Mouse (Mus musculus): ENCODE measurements around the gene Cog4. TPM values are rescaled to one million over a fixed set of nuclear protein-coding genes. Genes with fewer than 3 reads are reported as not detected.

The Cog4 gene
- polyA plus RNA-seq, 1 experiment from 2014 or later, result 74.3 TPM

DNA sequence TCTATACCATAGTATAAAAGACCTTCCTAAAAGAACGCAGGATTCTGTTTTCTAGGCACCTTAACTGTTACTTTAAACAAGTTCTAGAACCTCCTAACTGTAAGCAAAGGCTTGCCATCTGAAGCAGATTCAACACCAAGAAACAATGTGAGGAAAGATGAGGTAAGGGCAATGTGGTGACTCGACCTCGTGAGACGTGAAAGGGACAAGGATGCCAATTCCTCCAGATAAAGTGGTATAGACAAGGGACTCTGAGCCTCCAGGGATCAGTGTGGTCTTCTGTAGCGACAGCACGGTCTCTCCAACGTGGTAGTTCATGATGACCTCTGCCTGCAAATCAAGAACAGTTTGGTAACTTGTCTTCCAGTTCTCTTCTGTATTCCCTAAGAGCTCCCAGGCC lies 34.6 kb upstream of the Cog4 start:
- no peak for ATAC-seq (ENCODE audit: borderline replicate concordance, extremely low read depth, low FRiP score, low TSS enrichment)
- H3K27me3 ChIP-seq, result no peaks in the 10 kb centered on the region
- no peak overlapping the region for H3K4me2 ChIP-seq
- H3K4me3 ChIP-seq, result no peak overlapping the region
- H3K9ac ChIP-seq, result no peak overlapping the region
- no peak overlapping the region for H3K27ac ChIP-seq
- peaks cover 77% of the 10 kb centered on the region for H3K36me3 ChIP-seq
- H3K9me3 ChIP-seq, result no peaks in the 10 kb centered on the region
- H3K4me1 ChIP-seq, result peaks cover 24% of the 10 kb centered on the region
- 87% methylated on average over 7 of the region's 7 CpGs for WGBS

DNA sequence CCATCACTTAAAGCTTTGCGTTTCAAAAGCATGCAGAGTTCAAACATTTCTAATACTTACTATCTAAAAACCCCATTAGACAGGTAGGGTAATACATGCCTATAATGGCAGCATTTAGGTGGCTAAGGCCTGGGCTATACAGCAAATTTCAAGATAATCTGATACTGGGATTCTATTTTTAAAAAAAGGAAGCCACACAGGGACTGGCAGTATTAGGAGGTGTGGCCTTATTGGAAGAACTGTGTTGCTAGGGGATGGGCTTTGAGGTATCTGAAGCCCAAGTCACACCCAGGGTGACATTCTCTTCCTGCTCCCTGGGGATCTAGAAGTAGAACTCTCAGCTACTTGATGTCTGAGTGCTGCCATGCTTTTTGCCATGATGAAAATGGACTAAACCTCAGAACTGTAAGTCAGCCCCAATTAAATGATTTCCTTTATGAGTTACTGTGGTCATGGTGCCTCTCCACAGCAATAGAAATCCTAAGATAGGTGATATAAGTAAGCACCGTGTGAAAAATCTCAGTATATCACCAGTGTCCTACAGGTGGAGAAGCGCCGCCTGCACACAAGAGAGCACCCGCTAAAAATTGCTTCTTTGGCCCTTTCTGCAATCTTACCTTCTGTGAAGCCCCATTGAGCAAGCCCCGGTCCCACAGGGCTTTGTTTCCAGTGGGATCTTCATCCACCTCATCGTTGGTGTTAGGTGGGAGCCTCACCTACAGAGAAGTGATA lies 33.9 kb upstream of the Cog4 start:
- H3K36me3 ChIP-seq, result peaks cover 84% of the 10 kb centered on the region
- H3K27ac ChIP-seq, result no peak overlapping the region
- H3K4me2 ChIP-seq, result no peak overlapping the region
- H3K9ac ChIP-seq, result no peak overlapping the region
- ATAC-seq (ENCODE audit: borderline replicate concordance, extremely low read depth, low FRiP score, low TSS enrichment), result no peak
- 91% methylated on average over 7 of the region's 7 CpGs for WGBS
- no peak overlapping the region for H3K4me3 ChIP-seq
- peaks cover 24% of the 10 kb centered on the region for H3K4me1 ChIP-seq
- H3K9me3 ChIP-seq, result no peaks in the 10 kb centered on the region
- no peaks in the 10 kb centered on the region for H3K27me3 ChIP-seq

DNA sequence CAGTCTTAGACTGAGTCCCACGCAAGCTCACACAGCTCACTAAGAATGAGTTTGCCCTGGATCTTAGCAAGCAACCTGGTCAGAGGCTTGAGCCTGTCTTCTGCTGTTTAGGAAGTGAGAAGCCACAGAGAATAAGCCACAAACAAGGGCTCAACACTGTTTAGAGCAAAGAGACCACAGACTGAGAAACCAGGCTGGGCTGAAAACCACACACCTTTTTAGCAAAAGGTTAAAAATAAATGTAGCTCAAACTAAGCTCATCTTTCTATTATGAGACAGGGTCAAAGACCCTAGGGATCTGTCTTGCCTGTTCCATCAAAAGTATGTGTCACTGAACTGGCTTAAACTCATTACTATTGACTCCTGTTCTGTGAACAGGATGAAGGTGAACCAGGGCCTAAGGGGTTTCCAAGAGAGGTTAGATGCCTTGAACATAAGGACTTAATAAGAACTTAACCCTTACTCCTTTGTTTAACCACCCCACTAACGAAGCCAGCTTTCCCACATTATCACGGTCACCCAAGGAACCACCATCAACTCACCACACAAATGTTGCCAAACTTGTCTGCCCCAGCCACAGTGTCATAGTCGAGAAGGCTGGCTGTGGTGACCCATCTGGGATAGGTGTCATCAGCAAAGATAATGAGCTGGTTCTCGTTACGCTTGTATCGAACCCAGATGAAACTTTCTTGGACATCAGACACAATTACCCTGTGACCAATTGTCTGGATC lies 33.2 kb upstream of the Cog4 start:
- peaks cover 91% of the 10 kb centered on the region for H3K36me3 ChIP-seq
- ATAC-seq (ENCODE audit: borderline replicate concordance, extremely low read depth, low FRiP score, low TSS enrichment), result no peak
- H3K27me3 ChIP-seq, result no peaks in the 10 kb centered on the region
- H3K27ac ChIP-seq, result no peak overlapping the region
- no peak overlapping the region for H3K4me3 ChIP-seq
- H3K4me1 ChIP-seq, result peaks cover 16% of the 10 kb centered on the region
- 85% methylated on average over 7 of the region's 7 CpGs for WGBS
- no peak overlapping the region for H3K9ac ChIP-seq
- H3K4me2 ChIP-seq, result no peak overlapping the region
- H3K9me3 ChIP-seq, result no peaks in the 10 kb centered on the region

DNA sequence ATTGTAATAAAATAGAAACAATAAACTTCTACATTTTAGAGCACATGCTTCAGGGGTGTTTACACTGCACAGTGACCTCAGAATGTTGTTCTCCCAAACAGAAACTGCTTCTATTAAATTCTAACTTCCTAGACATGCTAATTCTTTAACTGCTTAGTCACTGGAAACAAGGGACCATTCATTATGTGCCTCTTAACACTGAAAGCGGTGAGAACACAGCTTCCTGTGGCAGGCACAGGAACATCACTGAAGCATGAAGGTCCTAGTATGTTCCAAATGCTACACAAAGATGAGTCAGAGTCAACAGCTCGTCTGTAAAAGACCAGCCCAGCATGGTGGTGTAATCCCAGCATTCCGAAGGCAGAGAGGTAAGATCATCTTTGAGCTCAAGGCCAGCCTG lies 31.1 kb upstream of the Cog4 start:
- Histone ChIP-seq H3K27ac (no peak overlapping the region), H3K4me2 (no peak overlapping the region), H3K9me3 (no peaks in the 10 kb centered on the region), H3K27me3 (no peaks in the 10 kb centered on the region), H3K4me1 (no peaks in the 10 kb centered on the region), H3K4me3 (no peak overlapping the region), H3K9ac (no peak overlapping the region), H3K36me3 (peaks cover 97% of the 10 kb centered on the region)
- no peak for ATAC-seq (ENCODE audit: borderline replicate concordance, extremely low read depth, low FRiP score, low TSS enrichment)
- 70% methylated on average over 3 of the region's 3 CpGs for WGBS

DNA sequence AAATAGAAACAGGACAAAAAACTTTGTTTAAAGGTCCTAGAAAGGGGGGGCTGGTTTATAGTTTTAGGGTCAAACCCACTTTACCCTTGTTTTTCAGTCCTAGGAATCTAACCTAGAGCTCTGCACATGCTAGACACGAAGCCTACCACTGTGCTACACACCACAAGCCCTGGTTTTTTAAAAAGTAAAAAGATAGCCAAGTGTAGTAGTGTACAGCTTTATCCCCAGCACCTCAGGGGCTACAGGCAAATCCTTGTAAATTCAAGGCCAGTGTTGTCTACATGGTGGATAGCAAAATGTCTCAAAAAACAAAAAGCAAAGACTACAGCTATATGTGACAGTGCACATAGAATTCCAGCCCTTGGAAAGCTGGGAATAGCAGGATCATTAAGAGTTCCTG lies 29.4 kb upstream of the Cog4 start:
- H3K27ac ChIP-seq, result no peak overlapping the region
- peaks cover 97% of the 10 kb centered on the region for H3K36me3 ChIP-seq
- 89% methylated on average over 1 of the region's 1 CpGs for WGBS
- H3K27me3 ChIP-seq, result no peaks in the 10 kb centered on the region
- H3K9me3 ChIP-seq, result no peaks in the 10 kb centered on the region
- no peak overlapping the region for H3K4me2 ChIP-seq
- H3K4me3 ChIP-seq, result no peak overlapping the region
- no peak overlapping the region for H3K9ac ChIP-seq
- H3K4me1 ChIP-seq, result no peaks in the 10 kb centered on the region
- ATAC-seq (ENCODE audit: borderline replicate concordance, extremely low read depth, low FRiP score, low TSS enrichment), result no peak

DNA sequence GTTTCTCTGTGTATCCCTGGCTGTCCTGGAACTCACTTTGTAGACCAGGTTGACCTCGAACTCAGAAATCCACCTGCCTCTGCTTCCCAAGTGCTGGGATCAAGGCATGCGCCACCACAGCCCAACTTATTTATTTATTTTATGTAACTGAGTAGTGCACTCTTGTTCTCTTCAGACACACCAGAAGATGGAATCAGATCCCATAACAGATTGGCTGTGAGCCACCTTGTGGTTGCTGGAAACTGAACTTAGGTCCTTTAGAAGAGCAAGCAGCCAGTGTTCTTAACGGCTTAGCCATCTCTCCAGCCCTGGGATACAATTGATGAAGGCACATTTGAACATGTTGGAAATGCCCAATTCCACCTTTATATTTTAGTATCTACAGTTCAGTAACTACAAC lies 27.8 kb upstream of the Cog4 start:
- 72% methylated on average over 3 of the region's 3 CpGs for WGBS
- Histone ChIP-seq H3K27me3 (no peaks in the 10 kb centered on the region), H3K36me3 (peaks cover 97% of the 10 kb centered on the region), H3K27ac (no peak overlapping the region), H3K9me3 (no peaks in the 10 kb centered on the region), H3K4me2 (no peak overlapping the region), H3K4me1 (no peaks in the 10 kb centered on the region), H3K4me3 (no peak overlapping the region), H3K9ac (no peak overlapping the region)
- no peak for ATAC-seq (ENCODE audit: borderline replicate concordance, extremely low read depth, low FRiP score, low TSS enrichment)

DNA sequence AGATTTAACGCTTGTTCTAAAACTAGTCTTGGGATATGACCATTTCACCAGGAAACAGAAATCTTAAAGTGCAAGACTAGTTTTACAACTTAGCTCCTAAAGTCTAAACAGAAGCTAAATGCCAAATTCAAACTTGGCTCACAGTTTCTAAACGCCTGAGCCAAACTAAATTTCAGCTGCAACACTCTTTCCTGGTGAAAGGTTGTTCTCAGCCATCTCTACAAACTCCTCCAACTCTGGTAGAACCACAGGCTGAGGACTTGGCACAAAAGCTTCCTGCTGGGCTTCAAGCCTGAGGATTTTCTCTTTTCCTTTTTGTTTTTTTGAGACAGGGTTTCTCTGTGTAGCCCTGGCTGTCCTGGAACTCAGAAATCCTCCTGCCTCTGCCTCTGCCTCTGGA lies 26.1 kb upstream of the Cog4 start:
- WGBS, result 93% methylated on average over 2 of the region's 2 CpGs
- no peaks in the 10 kb centered on the region for H3K9me3 ChIP-seq
- H3K4me3 ChIP-seq, result no peak overlapping the region
- H3K27ac ChIP-seq, result no peak overlapping the region
- no peak overlapping the region for H3K4me2 ChIP-seq
- no peak for ATAC-seq (ENCODE audit: borderline replicate concordance, extremely low read depth, low FRiP score, low TSS enrichment)
- peaks cover 97% of the 10 kb centered on the region for H3K36me3 ChIP-seq
- H3K4me1 ChIP-seq, result no peaks in the 10 kb centered on the region
- H3K27me3 ChIP-seq, result no peaks in the 10 kb centered on the region
- H3K9ac ChIP-seq, result no peak overlapping the region

DNA sequence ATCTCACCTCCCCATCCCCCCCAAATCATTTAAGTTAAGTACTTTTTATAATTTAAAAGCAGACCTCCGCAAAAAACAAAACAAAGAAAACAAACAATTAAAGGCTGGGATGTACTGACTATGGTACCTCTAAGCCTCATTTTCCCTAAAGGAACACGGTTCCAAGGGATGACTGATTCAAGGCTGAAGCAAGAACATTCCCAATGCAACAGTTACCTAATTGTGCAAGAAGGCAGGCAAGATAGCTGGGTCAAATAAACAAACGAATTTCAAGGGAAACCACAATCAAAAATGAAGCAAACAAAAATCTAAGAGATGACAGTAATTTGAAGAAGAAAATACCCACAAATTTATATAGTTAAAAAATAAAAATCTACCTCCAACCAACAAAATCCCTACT lies 24.4 kb upstream of the Cog4 start:
- Histone ChIP-seq H3K9ac (no peak overlapping the region), H3K27ac (no peak overlapping the region), H3K27me3 (no peaks in the 10 kb centered on the region), H3K4me2 (no peak overlapping the region), H3K36me3 (peaks cover 99% of the 10 kb centered on the region), H3K4me1 (no peaks in the 10 kb centered on the region), H3K9me3 (no peaks in the 10 kb centered on the region), H3K4me3 (no peak overlapping the region)
- no peak for ATAC-seq (ENCODE audit: borderline replicate concordance, extremely low read depth, low FRiP score, low TSS enrichment)
- WGBS, result 86% methylated on average over 3 of the region's 3 CpGs

DNA sequence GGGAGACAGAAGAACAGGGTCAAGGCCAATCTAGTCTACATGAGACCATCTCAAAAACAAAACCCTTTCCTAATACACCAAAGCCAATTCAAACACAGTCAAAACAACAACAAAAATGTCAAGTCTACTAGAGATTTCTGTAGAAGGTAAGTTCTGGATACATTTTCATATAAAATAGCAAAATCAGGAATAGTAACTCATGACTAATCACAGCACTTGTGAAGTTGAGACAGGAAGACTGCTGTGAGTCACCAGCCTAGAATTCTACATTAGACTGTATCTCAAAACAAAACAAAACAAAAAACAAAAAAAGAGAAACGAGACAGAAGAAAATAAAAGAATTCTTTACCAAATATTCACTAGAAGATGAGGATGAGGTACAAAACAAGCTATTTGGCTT lies 21.5 kb upstream of the Cog4 start:
- Histone ChIP-seq H3K9me3 (no peaks in the 10 kb centered on the region), H3K4me2 (no peak overlapping the region), H3K27me3 (no peaks in the 10 kb centered on the region), H3K27ac (no peak overlapping the region), H3K4me3 (no peak overlapping the region), H3K9ac (no peak overlapping the region), H3K4me1 (no peaks in the 10 kb centered on the region), H3K36me3 (peaks cover 99% of the 10 kb centered on the region)
- 71% methylated on average over 1 of the region's 1 CpGs for WGBS
- ATAC-seq (ENCODE audit: borderline replicate concordance, extremely low read depth, low FRiP score, low TSS enrichment), result no peak

DNA sequence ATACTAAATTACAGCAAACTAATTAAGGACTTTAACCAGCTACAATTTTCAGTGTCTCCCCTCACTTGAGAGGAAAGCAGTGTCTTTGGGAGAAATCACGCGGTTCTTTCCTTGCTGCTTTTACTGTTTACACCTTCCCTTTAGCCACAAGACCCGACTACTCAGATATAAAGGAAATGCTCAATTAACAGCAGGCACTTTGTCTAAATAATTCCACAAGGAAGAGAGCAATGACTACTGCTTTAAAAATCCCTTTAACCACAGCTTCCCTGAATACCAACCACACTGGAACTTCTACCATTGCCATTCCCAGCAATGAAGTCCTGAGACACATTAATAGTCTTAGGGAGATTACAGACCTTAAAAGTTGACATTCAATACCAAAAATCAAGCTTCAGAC lies 17.9 kb upstream of the Cog4 start:
- 72% methylated on average over 3 of the region's 3 CpGs for WGBS
- no peaks in the 10 kb centered on the region for H3K27me3 ChIP-seq
- H3K9me3 ChIP-seq, result no peaks in the 10 kb centered on the region
- peaks cover 95% of the 10 kb centered on the region for H3K36me3 ChIP-seq
- H3K4me3 ChIP-seq, result no peak overlapping the region
- no peak overlapping the region for H3K4me2 ChIP-seq
- no peaks in the 10 kb centered on the region for H3K4me1 ChIP-seq
- ATAC-seq (ENCODE audit: borderline replicate concordance, extremely low read depth, low FRiP score, low TSS enrichment), result no peak
- no peak overlapping the region for H3K9ac ChIP-seq
- H3K27ac ChIP-seq, result no peak overlapping the region

DNA sequence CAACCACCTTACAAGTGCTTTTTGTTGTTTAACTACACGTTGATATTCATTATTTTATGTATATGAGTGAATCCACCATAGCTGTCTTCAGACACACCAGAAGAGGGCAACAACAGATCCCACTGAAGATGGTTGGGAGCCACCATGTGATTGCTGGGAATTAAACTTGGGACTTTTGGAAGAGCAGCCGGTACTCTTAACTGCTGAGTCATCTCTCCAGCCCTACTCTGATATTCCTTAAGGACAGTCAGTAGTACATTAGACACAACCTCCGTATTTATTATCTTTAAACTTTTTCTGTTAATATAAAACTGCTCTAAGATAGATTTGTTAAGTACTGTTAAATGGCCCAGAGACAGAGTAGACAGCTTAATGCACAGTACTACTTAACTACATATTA lies 14.4 kb upstream of the Cog4 start:
- Histone ChIP-seq H3K36me3 (peaks cover 94% of the 10 kb centered on the region), H3K4me2 (no peak overlapping the region), H3K27ac (no peak overlapping the region), H3K27me3 (no peaks in the 10 kb centered on the region), H3K9me3 (no peaks in the 10 kb centered on the region), H3K4me1 (no peaks in the 10 kb centered on the region), H3K9ac (no peak overlapping the region), H3K4me3 (no peak overlapping the region)
- 83% methylated on average over 3 of the region's 3 CpGs for WGBS
- no peak for ATAC-seq (ENCODE audit: borderline replicate concordance, extremely low read depth, low FRiP score, low TSS enrichment)

DNA sequence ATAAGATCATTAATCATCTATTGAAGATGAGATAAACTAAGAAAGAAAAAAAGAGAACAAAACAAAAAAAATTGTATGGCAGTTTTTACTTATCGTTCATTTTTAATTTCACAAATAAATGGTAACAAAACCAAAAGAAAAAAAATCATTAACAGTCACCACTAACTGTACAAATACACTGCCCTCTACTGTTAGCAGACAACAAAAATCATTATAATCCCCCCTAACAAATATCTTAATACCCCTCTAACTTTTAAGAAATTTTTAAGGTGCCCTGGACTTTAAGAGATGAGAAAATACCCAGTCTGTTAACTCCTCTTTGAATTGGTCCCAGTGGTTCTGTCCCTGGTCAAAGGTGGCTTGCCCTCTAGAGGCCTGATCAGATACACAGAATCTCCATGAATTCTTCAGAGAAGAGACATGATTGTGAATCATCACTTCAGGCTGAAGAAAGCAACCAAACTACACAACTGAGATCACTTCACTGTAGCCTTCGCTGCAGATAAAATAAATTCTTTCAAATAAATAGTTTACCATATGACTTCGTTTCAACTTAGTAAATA lies 4.3 kb upstream of the Cog4 start:
- Histone ChIP-seq H3K9ac (no peak overlapping the region), H3K9me3 (no peaks in the 10 kb centered on the region), H3K4me2 (no peak overlapping the region), H3K4me1 (peaks cover 14% of the 10 kb centered on the region), H3K27me3 (no peaks in the 10 kb centered on the region), H3K36me3 (peaks cover 75% of the 10 kb centered on the region), H3K27ac (no peak overlapping the region), H3K4me3 (no peak overlapping the region)
- WGBS, result 80% methylated on average over 3 of the region's 3 CpGs
- no peak for ATAC-seq (ENCODE audit: borderline replicate concordance, extremely low read depth, low FRiP score, low TSS enrichment)
